Mouse (Mus musculus) neutrophil, adult 65 days (primary cell): ENCODE results near the gene Gm10944. TPM values are rescaled to one million over a fixed set of nuclear protein-coding genes. Genes with fewer than 3 reads are reported as not detected.

Source experiments
- total RNA-seq: library from RNA; stranded (reverse); gene quantifications from 2 replicates; pipeline ENCODE4 v1.2.4, GENCODE M21; 2023

Gene Gm10944
- total RNA-seq, result not detected in 2 replicates

DNA sequence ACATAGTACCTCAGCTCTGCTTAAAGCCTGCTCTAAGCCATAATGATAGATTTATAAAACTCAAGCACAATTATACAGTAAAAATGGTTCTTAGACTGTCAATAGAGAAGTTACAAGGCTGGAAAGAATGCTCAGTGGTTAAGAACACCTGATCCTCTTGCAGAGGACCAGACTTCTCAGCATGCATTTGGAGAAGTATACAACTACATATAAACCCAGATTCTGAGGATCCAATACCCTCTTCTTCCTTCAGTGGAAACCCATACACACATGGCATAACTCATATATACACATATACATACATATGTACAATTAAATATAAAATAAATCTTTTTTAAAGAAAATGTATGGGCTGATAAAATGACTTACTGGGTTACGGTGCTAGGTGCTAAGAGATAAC lies at the start of gene Gm10944:
TSS of gene Gm10944 (plus strand) at position 301 of the 400 bp plus-strand sequence.

Other genes with a start within 250 kb of the Gm10944 start
- gene Adgb, start 209.0 kb upstream of the Gm10944 start, total RNA-seq, result 0.32 and 0.44 TPM in 2 replicates
- 83.9 and 89.2 TPM in 2 replicates for gene Rab32, start 123.1 kb upstream of the Gm10944 start, total RNA-seq